In the genomic region with DNA sequence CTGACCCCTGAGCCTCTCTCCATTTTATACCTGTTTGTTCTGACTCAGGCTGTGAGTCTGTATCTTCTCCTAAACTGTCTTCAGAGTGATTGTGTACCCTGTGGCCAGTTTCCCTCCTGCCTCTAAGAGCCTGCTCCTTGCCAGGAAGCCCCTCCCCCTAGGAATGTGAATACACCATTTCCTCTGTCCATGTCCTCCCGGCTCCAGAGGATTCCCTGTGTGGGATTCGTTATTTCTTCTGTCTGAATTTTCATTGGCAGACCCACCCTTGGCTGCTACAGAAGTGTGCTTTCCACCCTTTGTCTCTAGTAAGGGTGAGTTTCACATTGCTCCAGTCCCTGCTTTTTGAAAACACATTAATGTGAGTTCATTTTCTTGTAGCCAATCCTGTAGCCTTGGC, we compare ENCODE assay signal across 8 mouse cellular contexts. TPM values are rescaled to one million over a fixed set of nuclear protein-coding genes. Genes with fewer than 3 reads are reported as not detected.
DNase-seq lines count a peak whose midpoint lies in the region; ATAC-seq lines count a peak whose summit lies in the region.

No protein-coding gene starts in this region.

- ATAC-seq in embryonic facial prominence, embryonic 15.5 days (ENCODE audit: insufficient number of reproducible peaks, low FRiP score, low TSS enrichment, low read depth): peak; percentile 74

- H3K9ac ChIP-seq in embryonic facial prominence, embryonic 15.5 days: no peak overlapping the region

- H3K4me3 ChIP-seq in embryonic facial prominence, embryonic 15.5 days (replicated peaks): no peak overlapping the region

- no peaks in the 10 kb centered on the region for H3K36me3 ChIP-seq in embryonic facial prominence, embryonic 15.5 days

- 7% methylated on average over 2 of the region's 2 CpGs for WGBS in embryonic facial prominence, embryonic 15.5 days

- no peaks in the 10 kb centered on the region for H3K9me3 ChIP-seq in embryonic facial prominence, embryonic 15.5 days (replicated peaks)

- 0 out of 2 replicates have a peak overlapping the region, but pooled peaks have one; percentile 19 for H3K4me2 ChIP-seq in embryonic facial prominence, embryonic 15.5 days (replicated peaks)

- peaks cover 54% of the 10 kb centered on the region for H3K4me1 ChIP-seq in embryonic facial prominence, embryonic 15.5 days

- H3K27ac ChIP-seq in embryonic facial prominence, embryonic 15.5 days (replicated peaks): peak overlapping the region; percentile 60

- peak; percentile 98 for DNase-seq in heart, adult 11 months
- DNase-seq in heart, postnatal 25 days (ENCODE audit: low spot score): no peak
- DNase-seq in heart, postnatal 4 days: peak; percentile 75
- peak; percentile 33 to 67 for DNase-seq in lung, adult 18-20 months
- DNase-seq in testis, postnatal 14 days (ENCODE audit: low spot score): peak; percentile 33
- DNase-seq in right cerebral cortex, adult 18-20 months: no peak
- no peak for DNase-seq in layer of hippocampus, adult 9-10 months (ENCODE audit: low spot score)

- intact Hi-C loops in heart, postnatal 25 days (cut with DNase I): loop anchor here (2.0 kb wide), 1 partner anchor 31 kb away; no protein-coding TSS in a partner anchor

- H3K27me3 ChIP-seq in embryonic facial prominence, embryonic 15.5 days: no peaks in the 10 kb centered on the region

RNA-seq across cellular contexts. Expression of gene Hic1, which starts 35.4 kb away (rescaled TPM):
- total RNA-seq in heart, postnatal 25 days (2021): 10 to 100 TPM; 15.3 to 19.2 TPM
- 17.7 and 19.8 TPM in 2 replicates for polyA plus RNA-seq in embryonic facial prominence, embryonic 15.5 days (2015; fragmentation: Nextera tagmentation; extraction: Ambion mirVana)
- total RNA-seq in heart, postnatal 4 days (2021): 10 to 100 TPM; 42.6 to 49.5 TPM

RNA-seq across cellular contexts. Expression of gene Ovca2, which starts 44.7 kb away (rescaled TPM):
- 1 to 10 TPM; 6.0 to 6.1 TPM for total RNA-seq in heart, postnatal 25 days (2021)
- 23.8 and 25.1 TPM in 2 replicates for polyA plus RNA-seq in embryonic facial prominence, embryonic 15.5 days (2015; fragmentation: Nextera tagmentation; extraction: Ambion mirVana)
- total RNA-seq in heart, postnatal 4 days (2021): 1 to 10 TPM; 8.1 to 8.7 TPM

RNA-seq across cellular contexts. Expression of gene Dph1, which starts 57.1 kb away (rescaled TPM):
- total RNA-seq in heart, postnatal 25 days (2021): 1 to 10 TPM; 7.4 to 9.0 TPM
- 20.5 and 21.0 TPM in 2 replicates for polyA plus RNA-seq in embryonic facial prominence, embryonic 15.5 days (2015; fragmentation: Nextera tagmentation; extraction: Ambion mirVana)
- 10 to 100 TPM; 15.0 to 17.4 TPM for total RNA-seq in heart, postnatal 4 days (2021)

RNA-seq across cellular contexts. Expression of gene Rtn4rl1, which starts 59.6 kb away (rescaled TPM):
- 1 to 10 TPM; 9.7 to 9.8 TPM for total RNA-seq in heart, postnatal 25 days (2021)
- 6.4 and 7.3 TPM in 2 replicates for polyA plus RNA-seq in embryonic facial prominence, embryonic 15.5 days (2015; fragmentation: Nextera tagmentation; extraction: Ambion mirVana)
- 10 to 100 TPM; 20.3 to 23.2 TPM for total RNA-seq in heart, postnatal 4 days (2021)

Comparison
In these comparisons a context has a peak if more than half of its experiments do, and no peak if none do; other contexts are left out.
1. DNase-seq: peak in heart, adult 11 months (single experiment), heart, postnatal 4 days (single experiment), lung, adult 18-20 months (2 of 2) and testis, postnatal 14 days (single experiment); none in heart, postnatal 25 days (single experiment), right cerebral cortex, adult 18-20 months (single experiment) and layer of hippocampus, adult 9-10 months (single experiment).